Mouse (Mus musculus) neural tube, embryonic 13.5 days (tissue): ENCODE data around the gene Gnmt. TPM values are rescaled to one million over a fixed set of nuclear protein-coding genes. Genes with fewer than 3 reads are reported as not detected.
A peak's percentile ranks its signal among the peaks of the same experiment; 100 is the strongest.

Experiments used
- ATAC-seq: fragments of 200-750 bp; cut with Nextera tagmentation; 2 replicates; pipeline ENCODE4 v1.8.0; 2017; ENCODE audit warnings: low read depth, mild to moderate bottlenecking, moderate TSS enrichment, moderate library complexity
- H3K27ac ChIP-seq: fragments of 300-500 bp; sonication (generic); replicated peaks from 2 replicates; pipeline ENCODE4 v1.5.1; 2015; ENCODE audit warnings: moderate library complexity, mild to moderate bottlenecking, inconsistent platforms
- H3K27me3 ChIP-seq: fragments of 300-500 bp; sonication (generic); 2 replicates; pipeline ENCODE4 v1.6.1; 2015; ENCODE audit warnings: mild to moderate bottlenecking, inconsistent platforms
- H3K36me3 ChIP-seq: fragments of 300-500 bp; sonication (generic); 2 replicates; pipeline ENCODE4 v1.6.1; 2015; ENCODE audit warnings: mild to moderate bottlenecking, inconsistent platforms
- H3K4me1 ChIP-seq: fragments of 300-500 bp; sonication (generic); replicated peaks from 2 replicates; pipeline ENCODE4 v1.6.1; 2015; ENCODE audit warnings: inconsistent platforms
- H3K4me2 ChIP-seq: fragments of 300-500 bp; sonication (generic); 2 replicates; pipeline ENCODE4 v1.6.1; 2015; ENCODE audit warnings: inconsistent platforms, mild to moderate bottlenecking, moderate library complexity
- H3K4me3 ChIP-seq: fragments of 300-500 bp; sonication (generic); 2 replicates; pipeline ENCODE4 v1.5.1; 2015; ENCODE audit warnings: mild to moderate bottlenecking, inconsistent platforms
- H3K9ac ChIP-seq: fragments of 300-500 bp; sonication (generic); 2 replicates; pipeline ENCODE4 v1.6.1; 2015; ENCODE audit warnings: moderate library complexity, mild to moderate bottlenecking, inconsistent platforms
- H3K9me3 ChIP-seq: fragments of 300-500 bp; sonication (generic); 2 replicates; pipeline ENCODE4 v1.6.1; 2016; ENCODE audit warnings: inconsistent platforms
- WGBS: fragments of 180-500 bp; shearing (Covaris S2); methylation state at CpG from one replicate; pipeline ENCODE4 v1.1.7; 2015; 5-methylcytosine and 5-hydroxymethylcytosine counted together
- polyA plus RNA-seq: library from polyadenylated mRNA; unstranded; fragments of >200 nt; fragmentation: Nextera tagmentation; extraction: Ambion mirVana; gene quantifications from 2 replicates; pipeline ENCODE4 v1.2.1, GENCODE M21; 2015

Gene Gnmt
- polyA plus RNA-seq, 1 experiment from 2014 or later, result 1.8 TPM

DNA sequence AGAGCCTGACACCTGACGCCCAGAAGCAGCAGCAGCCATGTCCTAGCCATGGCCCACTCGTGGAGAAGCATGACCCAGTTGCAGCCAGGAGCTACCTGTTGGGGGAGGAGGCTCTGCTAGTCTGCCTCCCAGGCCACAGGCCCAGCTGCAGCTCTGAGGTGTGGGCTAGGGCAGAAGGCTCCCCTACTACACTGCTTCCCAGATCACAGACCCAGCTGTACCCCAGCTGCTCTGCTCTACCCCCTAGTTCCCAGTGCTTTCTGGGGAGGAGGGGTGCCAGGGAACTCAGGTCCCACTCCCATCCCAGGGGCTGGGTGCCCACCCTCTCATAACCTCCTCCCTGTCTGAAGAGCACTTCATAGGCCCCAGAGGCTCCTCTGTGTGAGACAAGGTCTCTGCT lies 34.6 kb upstream of the Gnmt start, which contains the start of gene Ptcra:
Gene Ptcra, minus strand, starts transcription at position 169 of the 400 bp plus-strand sequence.
- Histone ChIP-seq H3K27me3 (no peaks in the 10 kb centered on the region), H3K36me3 (no peaks in the 10 kb centered on the region), H3K4me1 (no peaks in the 10 kb centered on the region), H3K4me3 (no peak within 1 kb of the TSS), H3K9ac (no peak within 1 kb of the TSS), H3K9me3 (no peaks in the 10 kb centered on the region), H3K4me2 (no peak within 1 kb of the TSS), H3K27ac (no peak within 1 kb of the TSS)
- ATAC-seq, result no peak
- 68% methylated on average over 2 of the region's 2 CpGs for WGBS

DNA sequence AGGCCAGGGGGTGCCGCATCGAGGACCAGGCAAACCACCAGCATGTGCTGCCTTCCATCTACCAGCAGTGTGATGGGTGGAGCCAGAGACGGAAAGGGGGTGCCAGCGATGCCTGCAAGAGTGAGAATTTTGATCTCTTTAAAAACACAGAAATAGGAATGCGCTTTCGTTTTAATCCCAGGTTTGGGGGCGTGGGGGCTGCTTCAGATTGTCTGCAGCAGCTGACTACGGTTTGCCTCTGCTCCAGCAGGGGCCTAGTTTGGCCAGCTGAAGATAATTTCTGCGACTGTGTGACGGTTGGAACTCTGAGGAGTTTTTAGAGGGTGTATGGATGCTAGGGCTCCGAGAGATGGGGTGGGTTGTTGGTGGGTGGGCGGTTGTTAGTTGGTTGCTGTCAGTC lies 29.8 kb upstream of the Gnmt start:
- H3K4me1 ChIP-seq, result no peaks in the 10 kb centered on the region
- H3K27ac ChIP-seq, result no peak overlapping the region
- 84% methylated on average over 12 of the region's 12 CpGs for WGBS

DNA sequence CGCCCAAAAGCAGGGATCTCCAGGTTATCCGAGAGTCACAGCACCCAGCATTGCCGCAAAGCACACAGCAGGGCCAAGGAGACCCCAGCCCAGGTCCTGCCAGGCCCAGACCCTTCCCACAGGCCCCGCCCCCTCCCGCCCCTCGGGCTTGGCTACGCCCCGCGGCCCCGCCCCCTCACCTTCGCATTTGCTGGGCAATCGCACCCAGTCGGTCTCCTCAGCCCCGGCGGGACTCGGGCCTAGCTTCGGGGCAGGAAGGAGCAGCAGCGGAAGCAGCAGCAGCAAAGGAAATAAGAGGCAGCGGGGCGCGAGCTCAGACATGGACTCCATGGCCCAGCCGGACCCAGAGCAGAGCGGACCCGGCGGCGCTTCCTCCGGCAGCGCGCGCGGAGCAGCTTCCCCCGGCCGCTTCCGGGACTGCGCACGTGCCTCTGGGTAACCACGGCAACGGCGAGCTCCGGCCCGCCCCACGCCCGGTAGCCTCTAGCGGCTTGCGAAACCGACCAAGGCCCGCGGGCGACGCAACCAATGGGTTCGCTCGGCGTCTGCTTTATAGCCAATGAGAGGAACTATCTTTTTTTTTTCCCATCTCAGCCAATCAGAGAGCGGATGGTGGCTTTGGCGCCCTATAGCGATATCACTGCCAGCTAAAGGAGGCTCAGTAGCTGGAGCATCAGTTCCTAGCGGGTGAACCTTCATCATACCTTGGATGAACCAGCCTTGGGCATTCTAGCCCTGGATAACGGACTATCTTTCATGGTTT lies 23.0 kb upstream of the Gnmt start, which contains the start of gene Cnpy3:
Gene Cnpy3, minus strand, starts transcription at position 421 of the 763 bp plus-strand sequence.
- ATAC-seq, result peak; percentile 99
- peak within 1 kb of the TSS; percentile 82 for H3K4me2 ChIP-seq
- H3K9me3 ChIP-seq, result no peaks in the 10 kb centered on the region
- H3K27me3 ChIP-seq, result no peaks in the 10 kb centered on the region
- H3K36me3 ChIP-seq, result peaks cover 6% of the 10 kb centered on the region
- H3K4me3 ChIP-seq, result peak within 1 kb of the TSS; percentile 76
- peak within 1 kb of the TSS; percentile 85 for H3K9ac ChIP-seq
- H3K27ac ChIP-seq, result peak within 1 kb of the TSS; percentile 91
- WGBS, result under 1% methylated on average over 58 of the region's 58 CpGs
- peaks cover 27% of the 10 kb centered on the region for H3K4me1 ChIP-seq

More for the DNA sequence above, 29.8 kb upstream of the Gnmt start:
- Histone ChIP-seq H3K4me3 (no peak overlapping the region), H3K27me3 (no peaks in the 10 kb centered on the region), H3K4me2 (no peak overlapping the region), H3K9ac (no peak overlapping the region), H3K9me3 (no peaks in the 10 kb centered on the region), H3K36me3 (no peaks in the 10 kb centered on the region)
- no peak for ATAC-seq

- no peaks in the 10 kb centered on the region for H3K27me3 ChIP-seq
- H3K27ac ChIP-seq, result peak overlapping the region; percentile 91
- no peak for ATAC-seq
- peaks cover 14% of the 10 kb centered on the region for H3K36me3 ChIP-seq
- H3K9ac ChIP-seq, result peak overlapping the region; percentile 85
- peaks cover 27% of the 10 kb centered on the region for H3K4me1 ChIP-seq
- peak overlapping the region; percentile 82 for H3K4me2 ChIP-seq
- H3K9me3 ChIP-seq, result no peaks in the 10 kb centered on the region
- H3K4me3 ChIP-seq, result peak overlapping the region; percentile 76
- 24% methylated on average over 16 of the region's 16 CpGs for WGBS
Measured at GRCm38 (mm10) chr17:46751056-46751793, 22.3 kb upstream of the Gnmt start.

- no peak for ATAC-seq
- peak overlapping the region; percentile 85 for H3K9ac ChIP-seq
- peak overlapping the region; percentile 82 for H3K4me2 ChIP-seq
- peak overlapping the region; percentile 91 for H3K27ac ChIP-seq
- peak overlapping the region; percentile 76 for H3K4me3 ChIP-seq
- peaks cover 20% of the 10 kb centered on the region for H3K36me3 ChIP-seq
- H3K27me3 ChIP-seq, result no peaks in the 10 kb centered on the region
- H3K4me1 ChIP-seq, result peaks cover 27% of the 10 kb centered on the region
- H3K9me3 ChIP-seq, result no peaks in the 10 kb centered on the region
- 80% methylated on average over 4 of the region's 4 CpGs for WGBS
Measured at GRCm38 (mm10) chr17:46750580-46750979, 21.6 kb upstream of the Gnmt start.

DNA sequence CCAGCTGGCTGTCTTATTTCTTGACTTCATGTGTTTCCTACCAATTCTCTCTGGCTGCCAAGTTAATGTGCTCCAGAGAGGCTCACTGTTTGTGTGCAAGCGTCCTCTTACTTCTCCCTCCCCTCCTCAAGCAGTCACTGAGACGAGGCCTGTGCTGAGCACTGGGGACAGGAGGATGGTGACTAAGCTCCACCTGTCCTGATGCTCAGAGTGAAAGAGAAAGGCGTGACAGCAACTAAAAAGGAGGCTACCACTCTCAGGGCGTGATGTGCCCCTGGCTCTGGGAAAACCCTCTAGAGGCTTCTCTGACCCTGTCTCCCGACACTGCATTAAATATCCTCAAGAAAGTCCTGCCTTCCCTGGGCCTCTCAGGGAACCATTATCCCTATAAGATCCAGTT lies 20.3 kb upstream of the Gnmt start:
- Histone ChIP-seq H3K9me3 (no peaks in the 10 kb centered on the region), H3K4me3 (no peak overlapping the region), H3K27ac (no peak overlapping the region), H3K36me3 (peaks cover 30% of the 10 kb centered on the region), H3K4me2 (no peak overlapping the region), H3K9ac (no peak overlapping the region), H3K27me3 (no peaks in the 10 kb centered on the region), H3K4me1 (peaks cover 27% of the 10 kb centered on the region)
- no peak for ATAC-seq
- WGBS, result 86% methylated on average over 5 of the region's 5 CpGs

GRCm38 (mm10) chr17:46747806-46748205 lies 18.8 kb upstream of the Gnmt start:
- H3K4me2 ChIP-seq, result no peak overlapping the region
- ATAC-seq, result no peak
- H3K9ac ChIP-seq, result no peak overlapping the region
- WGBS, result 90% methylated on average over 2 of the region's 2 CpGs
- H3K4me3 ChIP-seq, result no peak overlapping the region
- H3K36me3 ChIP-seq, result peaks cover 44% of the 10 kb centered on the region
- no peaks in the 10 kb centered on the region for H3K27me3 ChIP-seq
- no peak overlapping the region for H3K27ac ChIP-seq
- H3K4me1 ChIP-seq, result peaks cover 26% of the 10 kb centered on the region
- H3K9me3 ChIP-seq, result no peaks in the 10 kb centered on the region

- Histone ChIP-seq H3K27me3 (no peaks in the 10 kb centered on the region), H3K4me3 (no peak overlapping the region), H3K36me3 (peaks cover 50% of the 10 kb centered on the region), H3K27ac (no peak overlapping the region), H3K4me1 (peaks cover 22% of the 10 kb centered on the region), H3K9me3 (no peaks in the 10 kb centered on the region), H3K4me2 (no peak overlapping the region), H3K9ac (no peak overlapping the region)
- WGBS, result 87% methylated on average over 8 of the region's 8 CpGs
- no peak for ATAC-seq
Measured at GRCm38 (mm10) chr17:46747234-46747633, 18.3 kb upstream of the Gnmt start.

DNA sequence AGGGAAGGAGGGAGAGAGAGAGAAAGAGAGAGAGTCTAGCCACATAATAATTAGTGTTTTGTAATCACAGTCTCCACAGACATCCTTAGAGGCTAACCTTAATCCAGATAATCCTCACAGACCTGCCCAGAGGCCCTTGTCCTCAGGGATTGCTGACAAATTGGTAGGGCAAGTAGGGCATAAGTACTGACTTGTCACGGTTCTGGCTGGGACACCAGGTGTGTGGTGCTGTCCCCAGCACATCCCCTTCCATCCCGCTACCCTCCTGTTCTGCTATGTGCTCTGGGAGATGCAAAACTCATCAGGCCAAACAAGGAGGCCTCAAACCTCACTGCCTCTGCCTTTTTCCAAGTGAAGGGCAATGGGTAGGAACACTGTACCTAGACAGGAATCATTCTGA lies 16.5 kb upstream of the Gnmt start:
- H3K4me2 ChIP-seq, result no peak overlapping the region
- no peak overlapping the region for H3K4me3 ChIP-seq
- no peak overlapping the region for H3K9ac ChIP-seq
- 87% methylated on average over 2 of the region's 2 CpGs for WGBS
- ATAC-seq, result no peak
- peaks cover 63% of the 10 kb centered on the region for H3K36me3 ChIP-seq
- no peak overlapping the region for H3K27ac ChIP-seq
- no peaks in the 10 kb centered on the region for H3K9me3 ChIP-seq
- peaks cover 12% of the 10 kb centered on the region for H3K4me1 ChIP-seq
- no peaks in the 10 kb centered on the region for H3K27me3 ChIP-seq

GRCm38 (mm10) chr17:46742986-46743385 lies 14.0 kb upstream of the Gnmt start:
- Histone ChIP-seq H3K9ac (no peak overlapping the region), H3K27ac (no peak overlapping the region), H3K9me3 (no peaks in the 10 kb centered on the region), H3K4me2 (no peak overlapping the region), H3K27me3 (no peaks in the 10 kb centered on the region), H3K36me3 (peaks cover 72% of the 10 kb centered on the region), H3K4me3 (no peak overlapping the region), H3K4me1 (no peaks in the 10 kb centered on the region)
- ATAC-seq, result no peak
- WGBS, result 89% methylated on average over 9 of the region's 9 CpGs

GRCm38 (mm10) chr17:46741305-46741704 lies 12.3 kb upstream of the Gnmt start:
- Histone ChIP-seq H3K4me1 (no peaks in the 10 kb centered on the region), H3K27ac (no peak overlapping the region), H3K9ac (no peak overlapping the region), H3K36me3 (peaks cover 70% of the 10 kb centered on the region), H3K9me3 (no peaks in the 10 kb centered on the region), H3K4me3 (no peak overlapping the region), H3K27me3 (no peaks in the 10 kb centered on the region), H3K4me2 (no peak overlapping the region)
- ATAC-seq, result no peak
- 98% methylated on average over 6 of the region's 6 CpGs for WGBS

- no peak for ATAC-seq
- peaks cover 44% of the 10 kb centered on the region for H3K36me3 ChIP-seq
- WGBS, result 63% methylated on average over 10 of the region's 10 CpGs
- no peak overlapping the region for H3K27ac ChIP-seq
- H3K27me3 ChIP-seq, result no peaks in the 10 kb centered on the region
- no peaks in the 10 kb centered on the region for H3K4me1 ChIP-seq
- no peak overlapping the region for H3K4me2 ChIP-seq
- no peak overlapping the region for H3K9ac ChIP-seq
- H3K9me3 ChIP-seq, result no peaks in the 10 kb centered on the region
- no peak overlapping the region for H3K4me3 ChIP-seq
Measured at GRCm38 (mm10) chr17:46736160-46736559, 7.2 kb upstream of the Gnmt start.
